Mouse (Mus musculus) hindbrain, embryonic 14.5 days (tissue): Measurements from ENCODE around the gene Egln1. TPM values are rescaled to one million over a fixed set of nuclear protein-coding genes. Genes with fewer than 3 reads are reported as not detected.

Experiments used
- ATAC-seq: fragments of 200-750 bp; cut with Nextera tagmentation; 2 replicates; pipeline ENCODE4 v1.8.0; 2017; ENCODE audit warnings: moderate number of reproducible peaks, mild to moderate bottlenecking, moderate TSS enrichment, moderate library complexity; ENCODE audit not compliant: low FRiP score
- DNase-seq: peaks from one replicate; pipeline ENCODE4 v3.0.0-alpha.2; 2015; ENCODE audit warnings: low spot score
- H3K27ac ChIP-seq: fragments of 300-500 bp; sonication (generic); 2 replicates; pipeline ENCODE4 v1.5.1; 2014; ENCODE audit warnings: mild to moderate bottlenecking, moderate library complexity
- H3K27me3 ChIP-seq: fragments of 300-500 bp; sonication (generic); 2 replicates; pipeline ENCODE4 v1.6.1; 2014; ENCODE audit warnings: mild to moderate bottlenecking, low read length, mixed read lengths; ENCODE audit not compliant: control insufficient read depth, insufficient read depth
- H3K36me3 ChIP-seq: fragments of 300-500 bp; sonication (generic); replicated peaks from 2 replicates; pipeline ENCODE4 v1.6.1; 2014; ENCODE audit not compliant: control insufficient read depth, insufficient read depth
- H3K4me1 ChIP-seq: fragments of 300-500 bp; sonication (generic); replicated peaks from 2 replicates; pipeline ENCODE4 v1.6.1; 2014; ENCODE audit warnings: antibody characterized with exemption, low read length, mixed read lengths; ENCODE audit not compliant: control insufficient read depth, insufficient read depth
- H3K4me2 ChIP-seq: fragments of 300-500 bp; sonication (generic); replicated peaks from 2 replicates; pipeline ENCODE4 v1.6.1; 2014; ENCODE audit warnings: mild to moderate bottlenecking, moderate library complexity
- H3K4me3 ChIP-seq: fragments of 300-500 bp; sonication (generic); replicated peaks from 2 replicates; pipeline ENCODE4 v1.5.1; 2014; ENCODE audit warnings: mild to moderate bottlenecking, low read length
- H3K9ac ChIP-seq: fragments of 300-500 bp; sonication (generic); 2 replicates; pipeline ENCODE4 v1.6.1; 2014
- H3K9me3 ChIP-seq: fragments of 300-500 bp; sonication (generic); 2 replicates; pipeline ENCODE4 v1.6.1; 2016; ENCODE audit warnings: low read length; ENCODE audit not compliant: control insufficient read depth
- WGBS: fragments of 180-500 bp; shearing (Covaris S2); extraction: QIAGEN DNeasy Blood & Tissue Kit; methylation state at CpG from one replicate; pipeline ENCODE4 v1.1.7; 2014; 5-methylcytosine and 5-hydroxymethylcytosine counted together
- polyA plus RNA-seq: library from polyadenylated mRNA; unstranded; fragments of >200 nt; fragmentation: Nextera tagmentation; extraction: Ambion mirVana; gene quantifications from 2 replicates; pipeline ENCODE4 v1.2.1, GENCODE M21; 2014

The Egln1 gene
- polyA plus RNA-seq, 1 experiment from 2014 or later: 22.9 TPM

- Histone ChIP-seq H3K36me3 (peaks cover 25% of the 10 kb centered on the region), H3K9ac (no peak overlapping the region), H3K4me1 (no peaks in the 10 kb centered on the region; the same call in 1 of the 2 replicates), H3K4me2 (no peak overlapping the region), H3K27ac (no peak overlapping the region), H3K27me3 (no peaks in the 10 kb centered on the region), H3K9me3 (no peaks in the 10 kb centered on the region), H3K4me3 (no peak overlapping the region)
- WGBS: 79% methylated on average over 18 of the region's 18 CpGs
- no peak for DNase-seq
- no peak for ATAC-seq
These were observed 31.2 kb downstream of the Egln1 start for GRCm38 (mm10) chr8:124917741-124918484.

- Histone ChIP-seq H3K27me3 (no peaks in the 10 kb centered on the region), H3K4me3 (no peak overlapping the region), H3K36me3 (peaks cover 62% of the 10 kb centered on the region), H3K9me3 (no peaks in the 10 kb centered on the region), H3K4me1 (no peaks in the 10 kb centered on the region), H3K4me2 (no peak overlapping the region), H3K9ac (no peak overlapping the region), H3K27ac (no peak overlapping the region)
- ATAC-seq: no peak
- 98% methylated on average over 5 of the region's 5 CpGs for WGBS
- no peak for DNase-seq
These were observed 35.1 kb downstream of the Egln1 start for GRCm38 (mm10) chr8:124914061-124914460.

GRCm38 (mm10) chr8:124911938-124912872 lies 36.9 kb downstream of the Egln1 start:
- 82% methylated on average over 17 of the region's 17 CpGs for WGBS
- H3K4me1 ChIP-seq: no peaks in the 10 kb centered on the region
- H3K4me2 ChIP-seq: no peak overlapping the region
- no peaks in the 10 kb centered on the region for H3K9me3 ChIP-seq
- no peak overlapping the region for H3K4me3 ChIP-seq
- H3K36me3 ChIP-seq: peaks cover 79% of the 10 kb centered on the region
- no peak for DNase-seq
- H3K27me3 ChIP-seq: no peaks in the 10 kb centered on the region
- H3K27ac ChIP-seq: no peak overlapping the region
- no peak for ATAC-seq
- no peak overlapping the region for H3K9ac ChIP-seq

- Histone ChIP-seq H3K9ac (no peak overlapping the region), H3K27ac (no peak overlapping the region), H3K4me3 (no peak overlapping the region), H3K36me3 (peaks cover 95% of the 10 kb centered on the region), H3K9me3 (no peaks in the 10 kb centered on the region), H3K4me1 (no peaks in the 10 kb centered on the region), H3K4me2 (no peak overlapping the region), H3K27me3 (no peaks in the 10 kb centered on the region)
- WGBS: 89% methylated on average over 10 of the region's 10 CpGs
- DNase-seq (no peak), ATAC-seq (no peak)
These were observed 38.8 kb downstream of the Egln1 start for GRCm38 (mm10) chr8:124910349-124910748.

GRCm38 (mm10) chr8:124909936-124910335 lies 39.2 kb downstream of the Egln1 start:
- H3K4me2 ChIP-seq: no peak overlapping the region
- no peaks in the 10 kb centered on the region for H3K27me3 ChIP-seq
- no peak for DNase-seq
- WGBS: 94% methylated on average over 16 of the region's 16 CpGs
- no peak for ATAC-seq
- no peak overlapping the region for H3K27ac ChIP-seq
- H3K9me3 ChIP-seq: no peaks in the 10 kb centered on the region
- H3K4me3 ChIP-seq: no peak overlapping the region
- peaks cover 96% of the 10 kb centered on the region for H3K36me3 ChIP-seq
- H3K9ac ChIP-seq: no peak overlapping the region
- H3K4me1 ChIP-seq: no peaks in the 10 kb centered on the region

GRCm38 (mm10) chr8:124905482-124905881 lies 43.6 kb downstream of the Egln1 start:
- H3K27ac ChIP-seq: no peak overlapping the region
- no peak overlapping the region for H3K4me2 ChIP-seq
- 89% methylated on average over 2 of the region's 2 CpGs for whole genome bisulfite sequencing
- H3K9ac ChIP-seq: no peak overlapping the region
- no peaks in the 10 kb centered on the region for H3K9me3 ChIP-seq
- H3K4me3 ChIP-seq: no peak overlapping the region
- H3K4me1 ChIP-seq: no peaks in the 10 kb centered on the region
- ATAC-seq (no peak), DNase-seq (no peak)
- no peaks in the 10 kb centered on the region for H3K27me3 ChIP-seq
- peaks cover 91% of the 10 kb centered on the region for H3K36me3 ChIP-seq

GRCm38 (mm10) chr8:124903198-124903597 lies 45.9 kb downstream of the Egln1 start:
- no peaks in the 10 kb centered on the region for H3K9me3 ChIP-seq
- H3K4me2 ChIP-seq: no peak overlapping the region
- H3K36me3 ChIP-seq: peaks cover 87% of the 10 kb centered on the region
- no peak overlapping the region for H3K9ac ChIP-seq
- H3K27me3 ChIP-seq: no peaks in the 10 kb centered on the region
- no peak overlapping the region for H3K27ac ChIP-seq
- H3K4me3 ChIP-seq: no peak overlapping the region
- no peak for DNase-seq
- H3K4me1 ChIP-seq: peaks cover 10% of the 10 kb centered on the region
- ATAC-seq: no peak
- WGBS: 96% methylated on average over 15 of the region's 15 CpGs

GRCm38 (mm10) chr8:124898251-124898905 lies 50.7 kb downstream of the Egln1 start:
- 8% methylated on average over 31 of the region's 31 CpGs for WGBS
- H3K27me3 ChIP-seq: no peaks in the 10 kb centered on the region
- ATAC-seq: no peak

More at GRCm38 (mm10) chr8:124898251-124898905, 50.7 kb downstream of the Egln1 start:
- Histone ChIP-seq H3K9ac (peak overlapping the region; percentile 86), H3K4me2 (peak overlapping the region; percentile 93), H3K4me3 (peak overlapping the region; percentile 97), H3K4me1 (peaks cover 19% of the 10 kb centered on the region), H3K27ac (peak overlapping the region; percentile 80), H3K9me3 (no peaks in the 10 kb centered on the region), H3K36me3 (peaks cover 62% of the 10 kb centered on the region)
- no peak for DNase-seq
